Mouse (Mus musculus) bone marrow macrophage, adult 2 months (primary cell): ENCODE results near the gene Psme4. TPM values are rescaled to one million over a fixed set of nuclear protein-coding genes. Genes with fewer than 3 reads are reported as not detected.

Experiments used
- H3K27ac ChIP-seq: 2 replicates; pipeline ENCODE4 v1.5.1; 2012; ENCODE audit warnings: low read depth, low read length; ENCODE audit not compliant: insufficient read depth
- H3K4me1 ChIP-seq: 2 replicates; pipeline ENCODE4 v1.6.1; 2012; ENCODE audit warnings: low read length; ENCODE audit not compliant: control insufficient read depth, insufficient read depth
- H3K4me3 ChIP-seq: 2 replicates; pipeline ENCODE4 v1.5.1; 2012; ENCODE audit warnings: mild to moderate bottlenecking, low read length, moderate library complexity; ENCODE audit not compliant: insufficient read depth
- CTCF ChIP-seq: IDR thresholded peaks from 2 replicates; pipeline ENCODE4 v1.5.1; 2012; ENCODE audit warnings: low read depth, mild to moderate bottlenecking, low read length, moderate library complexity
- POLR2A ChIP-seq: IDR thresholded peaks from 2 replicates; pipeline ENCODE4 v1.6.1; 2012; ENCODE audit warnings: mild to moderate bottlenecking, low read depth, low read length, borderline replicate concordance
- polyA plus RNA-seq: library from polyadenylated mRNA; stranded (reverse); fragments of >200 nt; gene quantifications from 2 replicates; pipeline ENCODE4 v1.2.4, GENCODE M21; 2012; ENCODE audit not compliant: missing spikeins, insufficient read depth, insufficient read length

Psme4 gene
- polyA plus RNA-seq, 1 experiment: 52.0 TPM

DNA sequence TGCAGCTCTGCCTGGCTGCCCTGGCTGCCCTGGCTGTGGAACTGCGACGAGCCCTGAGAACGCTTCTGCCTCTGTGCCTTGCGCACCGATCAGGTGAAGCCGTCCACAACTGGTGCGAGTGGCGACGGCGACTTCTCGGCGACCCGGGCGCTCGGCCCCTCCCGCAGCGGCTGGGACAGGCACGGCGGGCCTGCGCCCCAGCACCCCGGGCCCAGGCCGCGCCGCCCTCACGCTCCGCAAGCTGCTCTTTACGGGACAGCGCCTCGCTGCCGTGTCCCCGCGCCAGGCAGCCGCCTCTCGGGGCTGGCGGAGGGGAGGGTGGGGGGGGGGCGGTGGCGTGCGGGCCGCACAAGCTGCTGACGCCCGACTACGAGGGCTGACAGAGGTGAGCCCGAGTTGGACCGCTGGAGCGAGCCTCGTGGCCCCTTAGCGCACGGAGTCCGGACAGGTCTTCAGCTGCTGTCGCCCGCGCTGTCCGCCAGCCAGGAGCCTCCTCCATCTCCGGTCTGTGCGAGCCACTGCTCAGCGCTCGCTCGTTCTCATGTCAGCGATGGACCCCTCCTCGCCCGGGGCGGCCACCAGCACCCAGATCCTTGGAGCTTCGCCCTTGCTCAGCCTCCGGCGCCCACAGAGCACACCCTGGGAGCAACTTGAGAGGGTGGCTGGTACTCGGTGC, 16.5 kb upstream of the Psme4 start:
- no peak overlapping the region for H3K27ac ChIP-seq
- no peaks in the 10 kb centered on the region for H3K4me1 ChIP-seq
- no peak for TF ChIP-seq CTCF
- no peak for TF ChIP-seq POLR2A
- H3K4me3 ChIP-seq: peak overlapping the region; percentile 55

DNA sequence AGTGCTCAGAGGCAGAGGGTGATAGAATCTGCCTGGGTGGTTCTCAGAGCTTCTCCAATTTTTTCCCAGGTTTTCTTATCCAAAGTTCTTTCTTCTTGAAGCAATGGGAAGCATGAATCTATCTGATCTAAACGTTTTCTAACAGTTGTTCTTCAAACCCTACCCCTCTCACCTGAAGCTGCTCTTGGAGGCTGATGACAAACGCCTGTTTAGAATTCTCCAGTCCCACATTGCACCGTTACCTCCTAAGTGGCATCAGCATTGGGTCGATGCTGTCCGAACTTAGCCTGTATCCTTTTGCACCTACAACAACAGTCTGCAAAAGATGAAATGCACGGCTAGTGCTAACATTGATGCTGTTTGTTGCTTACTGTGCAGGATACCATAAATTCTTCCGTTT, 10.1 kb upstream of the Psme4 start:
- H3K4me1 ChIP-seq: no peaks in the 10 kb centered on the region
- no peak overlapping the region for H3K27ac ChIP-seq
- TF ChIP-seq POLR2A (no peak), CTCF (no peak)
- H3K4me3 ChIP-seq: no peak overlapping the region

DNA sequence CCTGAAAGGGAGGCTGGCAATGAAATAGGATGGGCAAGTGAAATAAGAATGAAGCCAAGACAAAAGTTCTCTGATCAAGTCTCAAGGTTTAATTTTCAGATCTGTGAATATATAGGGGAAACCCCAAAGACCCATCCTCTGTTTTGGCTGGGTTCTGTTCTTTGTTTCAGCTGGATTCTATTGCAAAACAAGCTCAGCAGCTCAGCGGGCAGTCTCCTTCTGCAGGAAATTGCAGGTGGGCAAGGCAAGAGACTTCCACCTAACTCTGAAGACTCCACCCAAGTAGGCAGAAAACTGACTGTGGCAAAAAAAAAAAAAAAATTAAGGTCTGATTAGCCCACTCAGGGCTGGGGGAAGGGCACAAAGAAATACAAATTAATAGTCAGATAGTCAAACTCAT, 9.6 kb upstream of the Psme4 start:
- Histone ChIP-seq H3K27ac (no peak overlapping the region), H3K4me1 (no peaks in the 10 kb centered on the region), H3K4me3 (no peak overlapping the region)
- TF ChIP-seq CTCF: no peak

DNA sequence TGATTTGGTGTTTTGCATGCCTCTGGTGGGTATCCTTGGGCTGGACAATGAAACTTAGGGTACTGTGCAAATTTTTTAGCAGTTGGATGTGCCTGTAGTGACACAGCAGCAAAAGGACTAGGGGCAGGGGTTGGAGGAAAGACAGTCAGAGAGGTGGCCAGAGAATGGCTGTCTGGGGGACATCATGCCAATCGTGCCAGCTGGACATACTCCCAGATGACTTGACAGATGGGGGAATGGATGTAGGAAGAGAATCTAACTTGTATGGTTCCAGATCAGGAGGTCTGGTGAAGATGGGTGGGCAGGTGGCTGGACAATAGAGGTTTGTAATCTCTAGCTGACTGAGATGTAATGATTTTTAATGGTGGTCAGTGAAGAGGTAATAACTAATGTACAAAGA, 6.5 kb upstream of the Psme4 start:
- Histone ChIP-seq H3K27ac (no peak overlapping the region), H3K4me3 (no peak overlapping the region), H3K4me1 (no peaks in the 10 kb centered on the region)
- TF ChIP-seq POLR2A (no peak), CTCF (no peak)

DNA sequence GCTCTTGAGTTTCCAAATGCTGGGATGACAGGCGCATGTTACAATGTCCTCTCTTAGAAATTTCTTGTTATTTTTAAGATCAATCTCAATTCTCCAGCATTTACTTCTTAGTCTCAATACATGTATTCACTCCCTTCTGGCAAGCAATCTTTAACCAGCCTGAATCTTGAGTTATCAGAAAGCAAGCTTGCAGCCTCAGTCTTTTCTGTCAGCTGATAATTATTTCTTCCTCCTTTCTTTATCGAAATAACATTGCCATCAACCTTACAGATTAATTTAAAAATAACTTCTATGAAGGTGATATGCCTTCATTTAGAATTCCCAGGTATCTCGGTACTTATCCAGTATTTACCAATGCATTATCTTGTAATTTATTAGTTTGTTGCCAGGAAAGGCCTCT, 709 bp upstream of the Psme4 start:
- Histone ChIP-seq H3K4me3 (no peak overlapping the region), H3K4me1 (peaks cover 5% of the 10 kb centered on the region), H3K27ac (no peak overlapping the region)
- TF ChIP-seq CTCF (no peak), POLR2A (no peak)

DNA sequence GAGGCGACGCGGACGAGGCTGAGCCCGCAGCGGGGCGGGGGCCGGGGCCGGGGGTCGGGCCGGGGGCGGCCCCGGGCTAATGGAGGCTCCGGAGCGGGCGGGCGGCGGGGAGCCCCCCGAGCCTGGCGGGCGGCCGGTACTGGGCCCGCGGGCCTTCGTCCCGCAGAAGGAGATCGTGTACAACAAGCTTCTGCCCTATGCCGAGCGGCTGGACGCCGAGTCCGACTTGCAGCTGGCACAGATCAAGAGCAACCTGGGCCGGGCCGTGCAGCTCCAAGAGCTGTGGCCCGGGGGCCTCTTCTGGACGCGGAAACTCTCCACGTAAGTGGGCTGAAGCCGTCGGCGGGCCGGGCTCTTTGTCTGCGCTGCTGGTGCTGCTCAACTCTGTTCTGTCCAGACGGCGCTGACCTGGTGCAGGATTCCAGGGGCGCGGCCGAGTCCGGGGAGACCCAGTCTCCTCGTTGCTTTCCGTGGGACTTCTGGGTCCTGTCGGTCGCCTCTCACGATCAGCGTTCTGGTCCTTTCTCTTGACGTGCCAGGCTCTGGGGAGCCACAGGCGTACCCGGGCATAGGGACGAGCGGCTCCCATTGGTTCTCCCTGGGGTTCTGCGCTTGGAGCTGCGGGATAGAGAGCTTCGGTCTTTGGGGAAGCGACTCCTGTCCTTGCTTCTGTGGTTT, 517 bp downstream of the Psme4 start:
- peak overlapping the region; percentile 51 for H3K27ac ChIP-seq

DNA sequence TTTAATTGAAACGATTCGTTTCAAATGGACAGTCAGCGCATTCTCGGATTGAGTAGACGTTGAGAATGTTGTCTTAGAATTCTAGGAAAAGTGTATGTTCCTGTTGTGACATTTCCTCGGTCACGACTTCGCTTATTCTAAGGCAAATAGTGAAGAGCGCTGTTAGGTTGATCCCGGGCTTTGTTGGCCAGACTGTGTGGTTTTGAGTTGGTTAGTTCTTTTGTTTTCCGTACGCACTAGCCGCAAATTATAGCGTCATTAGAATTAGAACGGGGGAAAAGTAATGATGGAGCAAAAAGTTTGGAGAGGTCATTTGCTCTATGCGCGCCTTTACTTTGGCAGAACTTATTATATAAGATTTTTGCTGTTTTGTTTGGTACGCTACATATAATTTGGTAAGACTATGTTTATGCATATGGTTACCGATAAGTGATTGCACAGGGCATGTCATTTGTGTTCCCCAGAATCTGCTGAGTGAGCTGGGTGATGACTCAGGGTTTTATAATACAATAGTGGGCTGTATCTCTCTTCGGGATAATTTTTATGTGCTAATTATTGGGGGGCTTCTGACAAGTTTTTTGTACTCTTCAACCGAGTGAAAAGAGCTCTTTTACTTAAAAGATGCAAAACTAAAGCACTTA, 1.4 kb downstream of the Psme4 start:
- H3K27ac ChIP-seq: peak overlapping the region; percentile 51
- H3K4me1 ChIP-seq: peaks cover 5% of the 10 kb centered on the region
- peak overlapping the region; percentile 71 for H3K4me3 ChIP-seq
- TF ChIP-seq POLR2A: no peak

More for the DNA sequence above, 517 bp downstream of the Psme4 start:
- Histone ChIP-seq H3K4me3 (peak overlapping the region; percentile 71), H3K4me1 (peaks cover 5% of the 10 kb centered on the region)
- TF ChIP-seq POLR2A (no peak), CTCF (no peak)

DNA sequence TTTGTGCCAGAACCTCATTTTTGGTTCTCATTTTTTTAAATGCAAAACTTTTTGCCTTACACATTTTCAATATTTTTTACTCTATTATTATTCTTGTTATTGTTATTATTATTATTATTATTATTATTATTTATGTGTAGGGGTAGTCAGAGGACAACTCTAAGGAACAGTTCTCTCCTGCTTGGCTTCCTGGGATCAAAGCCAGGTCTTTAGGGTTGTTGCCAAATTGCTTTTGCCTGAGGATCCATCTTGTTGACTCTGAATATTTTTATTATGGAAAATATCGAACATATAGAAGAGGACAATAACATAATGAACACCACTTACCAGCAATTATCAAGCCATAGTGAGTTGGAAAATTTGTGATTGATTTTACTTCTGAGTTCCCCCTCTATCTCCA, 3.1 kb downstream of the Psme4 start:
- Histone ChIP-seq H3K4me3 (no peak overlapping the region), H3K4me1 (peaks cover 8% of the 10 kb centered on the region), H3K27ac (no peak overlapping the region)
- TF ChIP-seq CTCF (no peak), POLR2A (no peak)

DNA sequence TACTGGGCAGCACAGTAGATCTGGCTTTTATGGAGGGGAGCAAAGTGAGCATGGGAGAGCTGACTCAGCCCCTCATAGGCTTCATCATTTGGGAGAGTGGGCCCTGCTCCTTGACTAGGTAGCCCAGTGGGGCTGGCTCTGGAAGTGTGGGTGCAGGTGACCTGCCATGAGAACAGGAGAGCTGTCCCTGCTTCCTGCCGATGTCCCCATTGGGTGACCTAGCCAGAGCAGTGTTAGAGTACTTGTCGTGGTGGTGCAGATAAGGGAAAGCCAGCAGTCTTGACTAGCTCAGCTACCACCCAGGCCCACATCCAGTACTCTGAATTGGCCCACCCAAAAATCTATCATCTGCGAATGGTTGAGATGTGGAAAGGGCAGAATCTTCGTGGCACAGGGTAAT, 6.0 kb downstream of the Psme4 start:
- no peak overlapping the region for H3K4me3 ChIP-seq
- TF ChIP-seq POLR2A: no peak
- no peak for TF ChIP-seq CTCF
- no peak overlapping the region for H3K27ac ChIP-seq
- H3K4me1 ChIP-seq: peaks cover 11% of the 10 kb centered on the region

DNA sequence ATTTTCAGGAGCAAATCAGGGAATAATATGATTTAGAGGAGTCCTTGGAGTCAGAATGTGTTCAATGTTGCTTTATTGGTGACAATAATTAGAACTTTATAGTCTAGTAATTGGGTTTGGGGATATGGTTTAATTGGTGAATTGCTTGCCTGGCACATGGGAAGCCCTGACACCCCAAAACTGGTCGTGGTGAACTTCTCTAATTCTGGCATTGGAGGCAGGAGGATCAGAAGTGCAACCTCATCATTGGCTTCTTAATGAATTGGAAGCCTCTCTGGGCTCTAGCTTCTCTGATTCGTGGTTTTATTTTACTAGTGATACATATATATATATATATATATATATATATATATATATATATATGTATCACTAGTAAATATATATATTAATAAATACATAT, 9.4 kb downstream of the Psme4 start:
- no peak overlapping the region for H3K27ac ChIP-seq
- peaks cover 5% of the 10 kb centered on the region; the same call in 1 of the 2 replicates for H3K4me1 ChIP-seq
- TF ChIP-seq CTCF (no peak), POLR2A (no peak)
- no peak overlapping the region for H3K4me3 ChIP-seq
